Comparison of ENCODE assay signal across 10 mouse cellular contexts in genomic region chr5:135994335-135994724, GRCm38 (mm10). TPM values are rescaled to one million over a fixed set of nuclear protein-coding genes. Genes with fewer than 3 reads are reported as not detected.
DNase-seq lines count a peak whose midpoint lies in the region; ATAC-seq lines count a peak whose summit lies in the region.
"Had no signal": no experiment of that assay in that cellular context is flagged by ENCODE, and none has a peak within 500 bp of the region (broad histone marks: within the 10 kb centered on the region; RNA-seq: fewer than 3 reads in every experiment).

No protein-coding gene starts in this region.

- no peak overlapping the region for H3K27ac ChIP-seq in lung, embryonic 15.5 days
- H3K27ac ChIP-seq in limb, embryonic 12.5 days = no peak overlapping the region
- no peak overlapping the region for H3K27ac ChIP-seq in neural tube, embryonic 14.5 days (ENCODE audit: low read depth, low read length)

- DNase-seq in cerebellum, postnatal 10 days = peak; percentile 16 to 24
- DNase-seq in cerebellum, adult 9-11 months = no peak
- DNase-seq in lung, postnatal 10 days = no peak
- no peak for DNase-seq in layer of hippocampus, postnatal 36 days
- DNase-seq in urinary bladder, postnatal 14 days (ENCODE audit: low spot score) = no peak

- H3K9ac ChIP-seq in lung, embryonic 15.5 days = no peak overlapping the region
- H3K9ac ChIP-seq in limb, embryonic 12.5 days (replicated peaks) = no peak overlapping the region
- no peak overlapping the region for H3K9ac ChIP-seq in neural tube, embryonic 14.5 days (replicated peaks; ENCODE audit: low read depth, low read length)

- peak overlapping the region; percentile 83 for H3K4me3 ChIP-seq in lung, embryonic 15.5 days
- peak overlapping the region; percentile 80 for H3K4me3 ChIP-seq in limb, embryonic 12.5 days (replicated peaks)
- H3K4me3 ChIP-seq in neural tube, embryonic 14.5 days (ENCODE audit: low read depth, low read length) = peak overlapping the region; percentile 63; the same call in 1 of the 2 replicates

- H3K36me3 ChIP-seq in lung, embryonic 15.5 days = peaks cover 27% of the 10 kb centered on the region
- H3K36me3 ChIP-seq in limb, embryonic 12.5 days = peaks cover 31% of the 10 kb centered on the region
- H3K36me3 ChIP-seq in neural tube, embryonic 14.5 days (ENCODE audit: control insufficient read depth, insufficient read depth, low read length) = peaks cover 3% of the 10 kb centered on the region; the same call in 1 of the 2 replicates

- H3K27me3 ChIP-seq in lung, embryonic 15.5 days = no peaks in the 10 kb centered on the region
- H3K27me3 ChIP-seq in limb, embryonic 12.5 days = no peaks in the 10 kb centered on the region
- no peaks in the 10 kb centered on the region for H3K27me3 ChIP-seq in neural tube, embryonic 14.5 days (ENCODE audit: control insufficient read depth, insufficient read depth, low read length)

- H3K9me3 ChIP-seq in lung, embryonic 15.5 days = no peaks in the 10 kb centered on the region
- no peaks in the 10 kb centered on the region for H3K9me3 ChIP-seq in limb, embryonic 12.5 days
- no peaks in the 10 kb centered on the region for H3K9me3 ChIP-seq in neural tube, embryonic 14.5 days (ENCODE audit: control insufficient read depth, low read length)

- no peak for ATAC-seq in lung, embryonic 15.5 days (ENCODE audit: borderline replicate concordance, extremely low read depth, low FRiP score, low TSS enrichment)
- ATAC-seq in limb, embryonic 12.5 days (ENCODE audit: insufficient number of reproducible peaks, insufficient read depth, low FRiP score, low TSS enrichment, low read depth) = peak; percentile 54; the same call in 1 of the 2 replicates
- ATAC-seq in neural tube, embryonic 14.5 days (ENCODE audit: low read depth) = peak; percentile 16; the same call in 1 of the 2 replicates

- peaks cover 7% of the 10 kb centered on the region for H3K4me1 ChIP-seq in lung, embryonic 15.5 days
- peaks cover 16% of the 10 kb centered on the region for H3K4me1 ChIP-seq in limb, embryonic 12.5 days (replicated peaks)
- peaks cover 5% of the 10 kb centered on the region for H3K4me1 ChIP-seq in neural tube, embryonic 14.5 days (ENCODE audit: control insufficient read depth, insufficient read depth, low read length)

- no peak overlapping the region for H3K4me2 ChIP-seq in lung, embryonic 15.5 days
- no peak overlapping the region for H3K4me2 ChIP-seq in limb, embryonic 12.5 days
- H3K4me2 ChIP-seq in neural tube, embryonic 14.5 days (ENCODE audit: low read depth, low read length) = no peak overlapping the region

- WGBS in lung, embryonic 15.5 days = 60% methylated on average over 8 of the region's 8 CpGs
- 62% methylated on average over 8 of the region's 8 CpGs for WGBS in limb, embryonic 12.5 days
- 70% methylated on average over 8 of the region's 8 CpGs for WGBS in neural tube, embryonic 14.5 days

RNA-seq across cellular contexts. Expression of gene Dtx2, which starts 0.3 kb away (rescaled TPM):
- 23.8 TPM in 2 replicates for polyA plus RNA-seq in lung, embryonic 15.5 days (2015; fragmentation: Nextera tagmentation; extraction: Ambion mirVana)
- polyA plus RNA-seq in limb, embryonic 12.5 days (2016; fragmentation: Nextera tagmentation; extraction: Ambion mirVana) = 39.2 and 40.4 TPM in 2 replicates
- polyA plus RNA-seq in neural tube, embryonic 14.5 days (2014; fragmentation: Nextera tagmentation; extraction: Ambion mirVana) = 18.9 and 23.3 TPM in 2 replicates
- total RNA-seq in layer of hippocampus, postnatal 36 days (2021) = 1 to 10 TPM; 7.9 to 8.0 TPM

RNA-seq across cellular contexts. Expression of gene Zp3, which starts 14.4 kb away (rescaled TPM):
- polyA plus RNA-seq in lung, embryonic 15.5 days (2015; fragmentation: Nextera tagmentation; extraction: Ambion mirVana) = not detected in 2 replicates
- polyA plus RNA-seq in limb, embryonic 12.5 days (2016; fragmentation: Nextera tagmentation; extraction: Ambion mirVana) = not detected in 2 replicates
- 0.29 TPM in 1 of 2 replicates, not detected in the other for polyA plus RNA-seq in neural tube, embryonic 14.5 days (2014; fragmentation: Nextera tagmentation; extraction: Ambion mirVana)
- not detected for total RNA-seq in layer of hippocampus, postnatal 36 days (2021)
- total RNA-seq: left cerebral cortex, adult 18-20 months had no signal
- polyA plus RNA-seq: gonadal fat pad, adult 2 months had no signal

RNA-seq across cellular contexts. Expression of gene Ssc4d, which starts 20.0 kb away (rescaled TPM):
- polyA plus RNA-seq in lung, embryonic 15.5 days (2015; fragmentation: Nextera tagmentation; extraction: Ambion mirVana) = 3.2 and 3.5 TPM in 2 replicates
- 4.8 and 5.6 TPM in 2 replicates for polyA plus RNA-seq in limb, embryonic 12.5 days (2016; fragmentation: Nextera tagmentation; extraction: Ambion mirVana)
- polyA plus RNA-seq in neural tube, embryonic 14.5 days (2014; fragmentation: Nextera tagmentation; extraction: Ambion mirVana) = 1.0 and 1.4 TPM in 2 replicates
- 1 to 10 TPM; 1.4 to 1.7 TPM for total RNA-seq in layer of hippocampus, postnatal 36 days (2021)

RNA-seq across cellular contexts. Expression of gene Upk3b, which starts 44.0 kb away (rescaled TPM):
- polyA plus RNA-seq in lung, embryonic 15.5 days (2015; fragmentation: Nextera tagmentation; extraction: Ambion mirVana) = 22.5 and 27.8 TPM in 2 replicates
- polyA plus RNA-seq in limb, embryonic 12.5 days (2016; fragmentation: Nextera tagmentation; extraction: Ambion mirVana) = 0.13 and 0.24 TPM in 2 replicates
- polyA plus RNA-seq in neural tube, embryonic 14.5 days (2014; fragmentation: Nextera tagmentation; extraction: Ambion mirVana) = not detected in 2 replicates
- not detected for total RNA-seq in layer of hippocampus, postnatal 36 days (2021)
- total RNA-seq: left cerebral cortex, adult 18-20 months had no signal

RNA-seq across cellular contexts. Expression of gene Ywhag, which starts 59.9 kb away (rescaled TPM):
- 144 and 156 TPM in 2 replicates for polyA plus RNA-seq in lung, embryonic 15.5 days (2015; fragmentation: Nextera tagmentation; extraction: Ambion mirVana)
- 180 and 182 TPM in 2 replicates for polyA plus RNA-seq in limb, embryonic 12.5 days (2016; fragmentation: Nextera tagmentation; extraction: Ambion mirVana)
- polyA plus RNA-seq in neural tube, embryonic 14.5 days (2014; fragmentation: Nextera tagmentation; extraction: Ambion mirVana) = 419 and 431 TPM in 2 replicates
- 1,000 to 10,000 TPM; 1,259 to 1,347 TPM for total RNA-seq in layer of hippocampus, postnatal 36 days (2021)

Comparison
In these comparisons a context has a peak if more than half of its experiments do, and no peak if none do; other contexts are left out.
1. DNase-seq: peak in cerebellum, postnatal 10 days (2 of 2); none in cerebellum, adult 9-11 months (single experiment), lung, postnatal 10 days (single experiment), layer of hippocampus, postnatal 36 days (0 of 2) and urinary bladder, postnatal 14 days (single experiment).
2. Peak in every context shown above with its lines, with median percentiles within 50 percentile points of each other: H3K4me3 ChIP-seq.